Mouse (Mus musculus): ENCODE data around the gene Gm10477. TPM values are rescaled to one million over a fixed set of nuclear protein-coding genes. Genes with fewer than 3 reads are reported as not detected.
"Not testable (repeated sequence)": the region's sequence is repeated elsewhere in the genome, so short reads cannot be mapped to it uniquely, and the experiment has no call there.

Gene Gm10477
- not detected in 2 replicates for polyA plus RNA-seq (2015; fragmentation: Nextera tagmentation; extraction: Ambion mirVana)

GRCm38 (mm10) chrX:56524442-56524841 is at the start of gene Gm10477:
Gene Gm10477 (plus strand): TSS chrX:56524742.
- H3K4me3 ChIP-seq (ENCODE audit: low read length); H3K4me2 ChIP-seq (replicated peaks; ENCODE audit: low read depth, low read length); H3K9me3 ChIP-seq (ENCODE audit: low read length); ATAC-seq (ENCODE audit: low FRiP score, low TSS enrichment); H3K4me1 ChIP-seq (ENCODE audit: insufficient read depth, low read length); H3K27me3 ChIP-seq (ENCODE audit: insufficient read depth, low read length); H3K9ac ChIP-seq (replicated peaks; ENCODE audit: low read length); H3K36me3 ChIP-seq (ENCODE audit: insufficient read depth, low read length); H3K27ac ChIP-seq (ENCODE audit: low read length): not testable (repeated sequence)
- WGBS, result 86% methylated on average over 6 of the region's 6 CpGs

GRCm38 (mm10) chrX:56477553-56477952 is 47.0 kb upstream of the Gm10477 start:
- 0 out of 2 replicates have a peak, but pooled peaks cover 4% of the 10 kb centered on the region for H3K36me3 ChIP-seq (ENCODE audit: insufficient read depth, low read length)
- H3K9me3 ChIP-seq (ENCODE audit: low read length), result no peaks in the 10 kb centered on the region
- no peak overlapping the region for H3K4me2 ChIP-seq (replicated peaks; ENCODE audit: low read depth, low read length)
- H3K27me3 ChIP-seq (ENCODE audit: insufficient read depth, low read length), result no peaks in the 10 kb centered on the region
- H3K4me1 ChIP-seq (ENCODE audit: insufficient read depth, low read length), result 0 out of 2 replicates have a peak, but pooled peaks cover 2% of the 10 kb centered on the region
- H3K27ac ChIP-seq (ENCODE audit: low read length), result no peak overlapping the region
- H3K4me3 ChIP-seq (ENCODE audit: low read length), result no peak overlapping the region
- WGBS, result 73% methylated on average over 3 of the region's 3 CpGs
- ATAC-seq (ENCODE audit: low FRiP score, low TSS enrichment), result no peak
- H3K9ac ChIP-seq (replicated peaks; ENCODE audit: low read length), result no peak overlapping the region

- no peak overlapping the region for H3K4me2 ChIP-seq (replicated peaks; ENCODE audit: low read depth, low read length)
- 75% methylated on average over 3 of the region's 3 CpGs for WGBS
- H3K27ac ChIP-seq (ENCODE audit: low read length), result no peak overlapping the region
- H3K27me3 ChIP-seq (ENCODE audit: insufficient read depth, low read length), result no peaks in the 10 kb centered on the region
- 0 out of 2 replicates have a peak, but pooled peaks cover 2% of the 10 kb centered on the region for H3K4me1 ChIP-seq (ENCODE audit: insufficient read depth, low read length)
- 0 out of 2 replicates have a peak, but pooled peaks cover 4% of the 10 kb centered on the region for H3K36me3 ChIP-seq (ENCODE audit: insufficient read depth, low read length)
- no peak overlapping the region for H3K4me3 ChIP-seq (ENCODE audit: low read length)
- ATAC-seq (ENCODE audit: low FRiP score, low TSS enrichment), result no peak
- H3K9ac ChIP-seq (replicated peaks; ENCODE audit: low read length), result no peak overlapping the region
- H3K9me3 ChIP-seq (ENCODE audit: low read length), result no peaks in the 10 kb centered on the region
Measured at GRCm38 (mm10) chrX:56481906-56482305, 42.6 kb upstream of the Gm10477 start.

- no peaks in the 10 kb centered on the region for H3K9me3 ChIP-seq (ENCODE audit: low read length)
- no peaks in the 10 kb centered on the region for H3K36me3 ChIP-seq (ENCODE audit: insufficient read depth, low read length)
- H3K27me3 ChIP-seq (ENCODE audit: insufficient read depth, low read length), result no peaks in the 10 kb centered on the region
- no peaks in the 10 kb centered on the region for H3K4me1 ChIP-seq (ENCODE audit: insufficient read depth, low read length)
- no peak for ATAC-seq (ENCODE audit: low FRiP score, low TSS enrichment)
- no peak overlapping the region for H3K27ac ChIP-seq (ENCODE audit: low read length)
- H3K4me3 ChIP-seq (ENCODE audit: low read length), result no peak overlapping the region
- WGBS, result 8% methylated on average over 1 of the region's 1 CpGs
- no peak overlapping the region for H3K9ac ChIP-seq (replicated peaks; ENCODE audit: low read length)
- no peak overlapping the region for H3K4me2 ChIP-seq (replicated peaks; ENCODE audit: low read depth, low read length)
Measured at GRCm38 (mm10) chrX:56489758-56490157, 34.8 kb upstream of the Gm10477 start.

GRCm38 (mm10) chrX:56497241-56497640 is 27.3 kb upstream of the Gm10477 start:
- Histone ChIP-seq H3K4me2 (replicated peaks; ENCODE audit: low read depth, low read length) (no peak overlapping the region), H3K9ac (replicated peaks; ENCODE audit: low read length) (no peak overlapping the region), H3K4me3 (ENCODE audit: low read length) (no peak overlapping the region), H3K4me1 (ENCODE audit: insufficient read depth, low read length) (no peaks in the 10 kb centered on the region), H3K27me3 (ENCODE audit: insufficient read depth, low read length) (no peaks in the 10 kb centered on the region), H3K9me3 (ENCODE audit: low read length) (no peaks in the 10 kb centered on the region), H3K27ac (ENCODE audit: low read length) (no peak overlapping the region), H3K36me3 (ENCODE audit: insufficient read depth, low read length) (0 out of 2 replicates have a peak, but pooled peaks cover 2% of the 10 kb centered on the region)
- no peak for ATAC-seq (ENCODE audit: low FRiP score, low TSS enrichment)
- 87% methylated on average over 7 of the region's 7 CpGs for WGBS

- WGBS, result 12% methylated on average over 3 of the region's 3 CpGs
Measured at GRCm38 (mm10) chrX:56531266-56531665, 6.7 kb downstream of the Gm10477 start.

GRCm38 (mm10) chrX:56537162-56537561 is 12.6 kb downstream of the Gm10477 start:
- H3K27ac ChIP-seq (ENCODE audit: low read length), result no peak overlapping the region
- 59% methylated on average over 4 of the region's 4 CpGs for WGBS
- no peak overlapping the region for H3K4me2 ChIP-seq (replicated peaks; ENCODE audit: low read depth, low read length)
- no peak for ATAC-seq (ENCODE audit: low FRiP score, low TSS enrichment)
- H3K36me3 ChIP-seq (ENCODE audit: insufficient read depth, low read length), result no peaks in the 10 kb centered on the region
- no peak overlapping the region for H3K4me3 ChIP-seq (ENCODE audit: low read length)
- no peak overlapping the region for H3K9ac ChIP-seq (replicated peaks; ENCODE audit: low read length)
- H3K9me3 ChIP-seq (ENCODE audit: low read length), result no peaks in the 10 kb centered on the region
- H3K27me3 ChIP-seq (ENCODE audit: insufficient read depth, low read length), result no peaks in the 10 kb centered on the region
- no peaks in the 10 kb centered on the region for H3K4me1 ChIP-seq (ENCODE audit: insufficient read depth, low read length)

More at GRCm38 (mm10) chrX:56531266-56531665, 6.7 kb downstream of the Gm10477 start:
- H3K9ac ChIP-seq (replicated peaks; ENCODE audit: low read length), result no peak overlapping the region
- H3K4me1 ChIP-seq (ENCODE audit: insufficient read depth, low read length), result no peaks in the 10 kb centered on the region
- H3K9me3 ChIP-seq (ENCODE audit: low read length), result no peaks in the 10 kb centered on the region
- no peak overlapping the region for H3K27ac ChIP-seq (ENCODE audit: low read length)
- no peaks in the 10 kb centered on the region for H3K27me3 ChIP-seq (ENCODE audit: insufficient read depth, low read length)
- no peaks in the 10 kb centered on the region for H3K36me3 ChIP-seq (ENCODE audit: insufficient read depth, low read length)
- H3K4me3 ChIP-seq (ENCODE audit: low read length), result no peak overlapping the region
- no peak for ATAC-seq (ENCODE audit: low FRiP score, low TSS enrichment)
- no peak overlapping the region for H3K4me2 ChIP-seq (replicated peaks; ENCODE audit: low read depth, low read length)

GRCm38 (mm10) chrX:56549506-56549905 is 25.0 kb downstream of the Gm10477 start, which contains the start of gene Gm648:
Gene Gm648 (minus strand): TSS chrX:56549606.
- Histone ChIP-seq H3K36me3 (ENCODE audit: insufficient read depth, low read length) (no peaks in the 10 kb centered on the region), H3K27ac (ENCODE audit: low read length) (no peak within 1 kb of the TSS), H3K9me3 (ENCODE audit: low read length) (no peaks in the 10 kb centered on the region), H3K4me3 (ENCODE audit: low read length) (no peak within 1 kb of the TSS), H3K9ac (replicated peaks; ENCODE audit: low read length) (no peak within 1 kb of the TSS), H3K27me3 (ENCODE audit: insufficient read depth, low read length) (no peaks in the 10 kb centered on the region), H3K4me2 (replicated peaks; ENCODE audit: low read depth, low read length) (no peak within 1 kb of the TSS), H3K4me1 (ENCODE audit: insufficient read depth, low read length) (no peaks in the 10 kb centered on the region)
- WGBS, result 88% methylated on average over 7 of the region's 7 CpGs
- no peak for ATAC-seq (ENCODE audit: low FRiP score, low TSS enrichment)

GRCm38 (mm10) chrX:56553584-56553983 is 29.0 kb downstream of the Gm10477 start:
- no peaks in the 10 kb centered on the region for H3K9me3 ChIP-seq (ENCODE audit: low read length)
- H3K9ac ChIP-seq (replicated peaks; ENCODE audit: low read length), result no peak overlapping the region
- H3K36me3 ChIP-seq (ENCODE audit: insufficient read depth, low read length), result no peaks in the 10 kb centered on the region
- H3K4me3 ChIP-seq (ENCODE audit: low read length), result no peak overlapping the region
- H3K4me2 ChIP-seq (replicated peaks; ENCODE audit: low read depth, low read length), result no peak overlapping the region
- no peaks in the 10 kb centered on the region for H3K4me1 ChIP-seq (ENCODE audit: insufficient read depth, low read length)
- H3K27me3 ChIP-seq (ENCODE audit: insufficient read depth, low read length), result no peaks in the 10 kb centered on the region
- 64% methylated on average over 3 of the region's 3 CpGs for WGBS
- no peak for ATAC-seq (ENCODE audit: low FRiP score, low TSS enrichment)
- no peak overlapping the region for H3K27ac ChIP-seq (ENCODE audit: low read length)

- H3K9me3 ChIP-seq (ENCODE audit: low read length), result no peaks in the 10 kb centered on the region
- no peak overlapping the region for H3K4me3 ChIP-seq (ENCODE audit: low read length)
- no peak for ATAC-seq (ENCODE audit: low FRiP score, low TSS enrichment)
- H3K4me1 ChIP-seq (ENCODE audit: insufficient read depth, low read length), result no peaks in the 10 kb centered on the region
- H3K9ac ChIP-seq (replicated peaks; ENCODE audit: low read length), result no peak overlapping the region
- WGBS, result 30% methylated on average over 6 of the region's 6 CpGs
- no peaks in the 10 kb centered on the region for H3K27me3 ChIP-seq (ENCODE audit: insufficient read depth, low read length)
- no peaks in the 10 kb centered on the region for H3K36me3 ChIP-seq (ENCODE audit: insufficient read depth, low read length)
- H3K27ac ChIP-seq (ENCODE audit: low read length), result no peak overlapping the region
- no peak overlapping the region for H3K4me2 ChIP-seq (replicated peaks; ENCODE audit: low read depth, low read length)
Measured at GRCm38 (mm10) chrX:56572465-56572864, 47.9 kb downstream of the Gm10477 start.
